Mouse (Mus musculus) layer of hippocampus, adult 8-10 months (tissue): ENCODE data around the gene Unc13b. TPM values are rescaled to one million over a fixed set of nuclear protein-coding genes. Genes with fewer than 3 reads are reported as not detected.

Source experiments
- DNase-seq, 2 experiments: peaks; one replicate each; pipeline ENCODE4 v3.0.0; 2022; ENCODE audit warnings: low spot score in 2 of 2
- total RNA-seq, 4 experiments: library from RNA; stranded (reverse); gene quantifications; 2 replicates each; pipeline ENCODE4 v1.2.4; 2022

The Unc13b gene
- 10 to 100 TPM; 38.3 to 56.8 (median 44.9) TPM for total RNA-seq

- DNase-seq, result peak; percentile 81 to 83
Observed at GRCm38 (mm10) chr4:43058753-43059654, at the start of gene Unc13b. TSS of gene Unc13b (plus strand) at chr4:43058953.

DNA sequence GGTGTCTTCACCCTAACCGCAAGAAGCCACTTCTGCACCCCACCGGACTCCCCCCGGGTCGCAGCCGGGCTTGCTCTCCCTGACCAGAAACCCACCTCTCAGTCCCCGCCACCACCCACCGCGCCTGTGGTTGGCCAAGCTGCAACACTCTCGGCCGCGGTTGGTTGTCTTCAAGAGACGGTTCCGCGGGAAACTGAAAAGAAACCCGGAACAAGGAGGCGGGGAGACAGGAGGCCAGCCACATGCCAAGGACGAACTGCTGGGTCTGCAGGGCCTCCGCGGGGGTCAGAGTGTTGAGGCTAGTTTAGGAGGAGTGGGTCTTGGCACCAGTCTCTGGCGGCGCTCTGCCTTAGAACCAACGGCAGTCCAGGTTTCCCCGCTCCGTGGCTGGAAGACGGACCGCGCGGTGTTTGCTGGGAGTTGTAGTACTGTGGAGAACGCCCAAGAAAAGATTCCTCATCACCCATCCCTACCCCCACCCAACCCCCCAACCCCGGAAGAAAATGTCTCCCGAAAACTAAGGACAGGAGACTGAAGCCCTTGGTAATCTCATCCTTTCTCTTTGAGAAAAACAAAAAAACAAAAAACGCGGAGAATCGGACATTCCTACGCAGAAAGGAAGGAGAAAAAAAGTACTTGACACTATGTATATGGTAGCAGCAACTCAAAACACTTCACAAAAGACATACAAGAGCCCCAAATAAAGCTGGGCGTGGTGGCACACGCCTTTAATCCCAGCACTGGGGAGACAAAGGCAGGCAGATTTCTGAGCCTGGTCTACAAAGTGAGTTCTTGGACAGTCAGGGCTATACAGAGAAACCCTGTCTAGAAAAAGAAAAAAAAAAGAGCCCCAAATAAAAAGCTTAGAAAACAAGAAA lies 48.4 kb upstream of the Unc13b start, which contains the start of gene Fancg:
Gene Fancg (minus strand): TSS at position 346 of the 878 bp plus-strand sequence.
- peak; percentile 71 to 78 for DNase-seq

- DNase-seq, result no peak
Observed at GRCm38 (mm10) chr4:43012091-43012490, 46.7 kb upstream of the Unc13b start.

GRCm38 (mm10) chr4:43018156-43018555 lies 40.6 kb upstream of the Unc13b start:
- no peak for DNase-seq

DNA sequence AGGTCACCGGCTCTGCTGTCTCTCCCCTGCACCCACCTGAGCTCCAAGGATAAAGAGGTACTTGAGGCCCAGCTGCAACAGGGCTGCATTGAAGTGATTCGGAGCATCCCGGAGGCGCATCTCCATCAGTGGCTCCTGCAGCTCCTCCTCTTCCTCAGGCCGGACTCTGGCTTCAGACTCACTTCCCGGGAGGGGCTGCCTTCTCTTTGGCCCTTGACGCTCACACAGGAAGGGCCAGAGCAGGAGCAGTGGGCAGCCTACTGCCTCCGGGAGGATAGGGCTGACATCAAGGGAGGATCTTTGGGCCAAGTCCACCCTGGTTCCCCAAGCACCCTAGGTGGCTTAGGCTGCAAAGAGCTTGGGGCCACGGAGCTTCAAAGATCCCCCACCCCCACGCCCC lies 39.6 kb upstream of the Unc13b start:
- no peak for DNase-seq

- DNase-seq, result no peak
Observed at GRCm38 (mm10) chr4:43019641-43020465, 38.9 kb upstream of the Unc13b start.

- DNase-seq, result no peak
Observed at GRCm38 (mm10) chr4:43020876-43021275, 37.9 kb upstream of the Unc13b start.

GRCm38 (mm10) chr4:43021341-43021740 lies 37.4 kb upstream of the Unc13b start:
- DNase-seq, result no peak

- DNase-seq, result no peak
Observed at GRCm38 (mm10) chr4:43024673-43025072, 34.1 kb upstream of the Unc13b start.

- peak; percentile 90 to 94 for DNase-seq
Observed at GRCm38 (mm10) chr4:43025084-43025960, 33.4 kb upstream of the Unc13b start, which contains the start of gene Pigo. TSS of gene Pigo (minus strand) at chr4:43025819.

DNA sequence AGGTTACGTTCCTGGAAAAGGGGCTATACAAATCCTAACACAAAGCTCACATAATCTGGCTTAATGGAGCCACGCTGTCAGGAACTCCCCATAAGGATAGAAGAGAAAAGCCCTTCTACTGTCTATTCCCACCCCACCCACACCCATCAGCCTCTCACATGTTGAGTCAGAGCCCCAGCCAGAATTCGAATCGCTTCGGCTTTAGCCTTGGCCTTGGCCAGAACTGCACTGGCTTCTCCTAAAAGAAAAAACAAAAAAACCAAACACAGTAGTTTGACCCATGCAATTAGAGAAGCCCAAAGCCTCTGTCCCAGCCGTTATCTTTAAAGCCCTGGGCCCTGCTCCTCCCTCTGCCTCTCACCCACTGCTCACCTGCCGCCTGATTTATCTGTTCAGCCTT lies 29.6 kb upstream of the Unc13b start:
- DNase-seq, result no peak

GRCm38 (mm10) chr4:43029749-43030148 lies 29.0 kb upstream of the Unc13b start:
- no peak for DNase-seq

DNA sequence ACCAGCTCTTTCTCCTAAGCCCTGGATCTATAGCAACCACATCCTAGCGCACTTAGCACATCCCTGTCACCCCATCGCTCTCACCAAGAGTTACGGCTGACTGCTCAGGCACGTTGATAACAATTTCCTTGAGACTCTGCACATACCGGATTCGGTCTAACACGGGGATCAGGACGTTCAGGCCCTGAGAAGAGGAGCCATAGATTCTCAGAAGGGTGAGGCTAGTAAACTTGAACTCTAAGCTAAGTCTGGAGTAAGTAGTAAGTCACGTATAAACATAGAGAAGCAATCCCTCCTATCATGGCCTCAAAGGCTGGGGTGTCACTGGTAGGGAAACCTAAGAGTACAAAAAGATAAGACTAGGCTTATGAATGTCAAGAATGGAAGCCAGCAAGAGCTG lies 28.4 kb upstream of the Unc13b start:
- no peak for DNase-seq

DNA sequence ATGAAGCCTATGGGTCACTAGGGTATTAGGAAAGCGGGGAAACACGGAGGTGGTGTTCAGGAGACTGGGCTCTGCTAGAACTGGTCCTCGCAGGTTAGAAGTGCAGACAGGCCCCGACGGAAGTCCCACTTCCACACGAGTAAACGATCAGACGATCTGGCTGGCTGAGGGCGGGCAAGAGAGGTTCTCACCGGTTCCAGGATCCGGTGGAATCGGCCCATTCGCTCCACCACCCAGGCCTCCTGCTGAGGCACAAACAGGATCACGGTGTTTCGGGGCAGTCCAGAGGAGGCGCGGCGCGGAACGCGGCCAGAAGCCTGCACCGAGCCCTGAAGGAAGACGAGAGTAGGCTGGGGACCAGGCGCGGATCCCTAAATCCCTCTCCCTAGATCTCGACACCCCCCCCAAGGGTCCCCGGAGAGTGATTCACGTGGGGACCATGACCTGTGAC lies 27.9 kb upstream of the Unc13b start:
- DNase-seq, result no peak

DNA sequence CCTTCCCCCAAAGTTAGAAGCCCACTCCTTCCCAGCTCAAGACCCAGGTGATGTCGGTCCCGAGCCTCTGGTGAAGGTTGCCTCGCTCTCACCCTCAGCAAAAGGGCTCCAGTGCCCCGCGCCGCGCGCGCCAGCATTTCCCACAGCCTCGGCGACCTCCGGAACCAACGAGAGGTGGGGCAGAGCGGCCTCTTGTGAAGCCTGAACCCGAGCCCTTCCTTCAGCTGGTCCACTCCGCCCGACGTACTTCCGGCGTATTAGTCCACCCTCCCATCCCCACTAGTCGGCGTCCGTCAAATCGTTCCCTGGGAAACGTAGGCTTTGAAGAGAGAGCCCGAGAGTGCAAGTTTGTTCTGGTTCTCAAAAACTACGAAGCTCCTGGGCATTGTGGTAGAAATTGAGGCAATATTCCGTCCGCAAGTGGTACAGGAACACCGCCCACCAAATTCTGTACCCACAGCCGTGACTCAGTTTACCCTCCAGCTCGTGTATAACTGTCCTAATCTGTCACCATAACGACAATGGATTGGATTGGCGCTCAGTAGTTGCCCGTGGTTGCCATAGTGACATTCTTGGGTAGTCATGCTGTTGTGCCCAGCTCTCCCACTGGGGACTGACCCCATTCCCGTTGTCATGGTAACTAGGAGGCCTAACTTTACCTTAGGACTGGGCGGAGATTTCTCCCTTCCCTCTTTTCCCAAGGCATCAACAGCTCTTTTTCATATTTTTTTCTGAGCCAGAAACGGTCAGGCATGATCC lies 27.3 kb upstream of the Unc13b start, which contains the start of gene Stoml2:
Gene Stoml2 (minus strand): TSS at position 474 of the 759 bp plus-strand sequence.
- peak; percentile 92 to 93 for DNase-seq

DNA sequence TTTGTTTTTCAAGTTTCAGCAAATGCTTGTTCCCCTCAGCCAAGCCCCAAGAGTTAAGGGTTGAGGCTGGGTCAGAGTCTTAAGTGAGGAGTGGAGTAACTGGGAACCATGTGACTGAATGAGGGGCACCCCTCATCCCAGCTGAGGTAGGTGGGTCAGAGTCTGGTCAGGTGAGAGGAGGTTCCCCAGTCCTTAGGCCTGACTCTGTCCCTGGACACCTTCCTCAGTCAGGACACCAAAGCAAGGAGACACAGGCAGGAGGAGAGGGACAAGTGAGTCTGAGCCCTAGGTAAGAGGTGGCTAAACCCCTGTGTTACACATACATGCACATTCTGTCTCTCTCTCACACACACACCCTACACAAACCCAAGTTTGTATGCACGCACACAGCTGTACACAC lies 26.3 kb upstream of the Unc13b start:
- no peak for DNase-seq

DNA sequence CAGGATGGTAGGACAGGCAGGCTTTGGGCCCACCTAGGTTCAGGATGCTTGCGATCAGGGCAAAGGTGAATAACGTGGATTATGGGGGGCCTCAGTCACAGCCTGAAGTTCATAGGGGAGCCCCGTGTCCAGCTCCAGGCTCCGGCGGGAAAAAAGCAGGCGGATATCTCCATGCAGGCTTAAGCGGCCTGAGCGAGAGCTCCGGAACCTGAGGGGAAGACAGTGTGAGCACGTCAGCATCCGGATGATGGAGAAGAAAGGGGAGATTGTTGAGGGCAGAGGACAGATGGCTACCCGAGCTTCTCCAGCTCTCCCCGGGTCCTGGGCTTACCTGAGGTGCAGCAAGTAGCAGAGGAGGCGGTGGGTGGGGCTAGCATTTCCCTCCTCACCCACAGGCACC lies 25.3 kb upstream of the Unc13b start:
- no peak for DNase-seq

DNA sequence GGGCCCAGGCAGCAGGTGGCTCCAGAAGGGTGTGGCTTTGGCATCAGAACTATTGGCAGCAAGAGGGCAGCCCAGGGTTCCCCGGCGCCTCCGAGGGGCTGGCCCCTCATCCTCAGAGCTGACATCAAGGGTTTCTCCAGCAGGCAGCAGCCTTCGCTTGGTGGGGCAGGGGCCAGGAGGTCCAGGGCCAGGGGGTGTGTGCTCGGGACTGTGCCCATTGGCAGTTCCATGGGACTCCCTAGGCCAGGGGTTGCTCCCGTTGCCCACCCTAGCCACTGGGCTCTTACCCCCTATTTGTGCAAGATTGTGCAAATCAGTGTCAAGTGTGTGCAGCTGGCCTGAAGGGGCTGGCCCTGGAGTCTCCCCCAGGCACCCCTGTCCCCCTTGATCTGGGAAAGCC lies 22.9 kb upstream of the Unc13b start:
- no peak for DNase-seq

GRCm38 (mm10) chr4:43036356-43036755 lies 22.4 kb upstream of the Unc13b start:
- no peak for DNase-seq
